In genomic region chr10:108588924-108589323, GRCm38 (mm10) we compare ENCODE assay signal across 29 mouse cellular contexts.
DNase-seq lines count a peak whose midpoint lies in the region; ATAC-seq and TF ChIP-seq lines count a peak whose summit lies in the region.
"Had no signal": no experiment of that assay in that cellular context is flagged by ENCODE, and none has a peak within 500 bp of the region (broad histone marks: within the 10 kb centered on the region; RNA-seq: fewer than 3 reads in every experiment).

No protein-coding gene starts in this region.

- H3K27ac ChIP-seq in layer of hippocampus, adult 2 months = peak overlapping the region; percentile 50
- H3K27ac ChIP-seq in forebrain, embryonic 11.5 days (ENCODE audit: low read depth, low read length) = no peak overlapping the region
- H3K27ac ChIP-seq: embryonic facial prominence, embryonic 13.5 days; forebrain, embryonic 10.5 days; gastrocnemius, adult 2 months; heart, adult 2 months; hindbrain, embryonic 10.5 days; hindbrain, postnatal 0 days; intestine, embryonic 15.5 days; limb, embryonic 12.5 days; stomach, embryonic 15.5 days had no signal

- H3K9ac ChIP-seq in forebrain, embryonic 11.5 days (ENCODE audit: low read length) = no peak overlapping the region
- H3K9ac ChIP-seq: embryonic facial prominence, embryonic 13.5 days; intestine, embryonic 15.5 days; limb, embryonic 12.5 days; liver, embryonic 14.5 days; stomach, embryonic 15.5 days had no signal

- no peak for DNase-seq in layer of hippocampus, adult 2 months (ENCODE audit: low spot score in 2 of 2)
- DNase-seq in layer of hippocampus, postnatal 14 days (ENCODE audit: low spot score in 2 of 2) = no peak
- peak; percentile 74 for DNase-seq in brain, adult 2 months (ENCODE audit: low read depth, low spot score)
- DNase-seq in cerebellum, adult 11-12 months = peak; percentile 47
- DNase-seq in cerebellum, adult 9-11 months = peak; percentile 68
- no peak for DNase-seq in lung, adult 2 months
- DNase-seq in forebrain, embryonic 11.5 days (ENCODE audit: low spot score) = no peak
- DNase-seq in lung, postnatal 14 days = no peak
- DNase-seq: adrenal gland, adult 2 months; gastrocnemius, adult 2 months; gastrocnemius, postnatal 36 days; heart, adult 2 months; heart, postnatal 14 days; kidney, adult 2 months; kidney, postnatal 36 days; midbrain, embryonic 14.5 days; retina, postnatal 1 day; right cerebral cortex, postnatal 14 days had no signal

- no peak overlapping the region for H3K4me3 ChIP-seq in layer of hippocampus, adult 2 months
- no peak overlapping the region for H3K4me3 ChIP-seq in lung, adult 2 months (replicated peaks; ENCODE audit: extremely low read depth, low read depth, low read length)
- H3K4me3 ChIP-seq in forebrain, embryonic 11.5 days (ENCODE audit: low read depth, low read length) = no peak overlapping the region
- H3K4me3 ChIP-seq: embryonic facial prominence, embryonic 13.5 days; forebrain, embryonic 10.5 days; gastrocnemius, adult 2 months; heart, adult 2 months; hindbrain, embryonic 10.5 days; intestine, embryonic 15.5 days; limb, embryonic 12.5 days; stomach, embryonic 15.5 days had no signal

- H3K4me1 ChIP-seq in lung, adult 2 months (ENCODE audit: control insufficient read depth, insufficient read depth, low read length) = no peaks in the 10 kb centered on the region
- no peaks in the 10 kb centered on the region for H3K4me1 ChIP-seq in forebrain, embryonic 11.5 days (replicated peaks; ENCODE audit: control insufficient read depth, insufficient read depth, low read length)
- H3K4me1 ChIP-seq: embryonic facial prominence, embryonic 13.5 days; intestine, embryonic 15.5 days; limb, embryonic 12.5 days; stomach, embryonic 15.5 days had no signal

- TF ChIP-seq CTCF in layer of hippocampus, adult 2 months (conservative IDR thresholded peaks at IDR 0.05) = no peak
- no peak for TF ChIP-seq CTCF in lung, adult 2 months (IDR thresholded peaks at IDR 0.05; ENCODE audit: insufficient read depth, low read length)

- no peak for ATAC-seq in forebrain, embryonic 11.5 days (replicated peaks; ENCODE audit: low FRiP score)
- ATAC-seq: CD4-positive, CD25-positive, alpha-beta regulatory T cell, adult 4 months; forebrain, embryonic 16.5 days; hindbrain, postnatal 0 days; intestine, embryonic 15.5 days; lung, postnatal 0 days had no signal

- WGBS in lung, adult 2 months = 92% methylated on average over 3 of the region's 3 CpGs
- WGBS in forebrain, embryonic 11.5 days = 94% methylated on average over 3 of the region's 3 CpGs

- H3K4me2 ChIP-seq in forebrain, embryonic 11.5 days (ENCODE audit: low read depth, low read length, severe bottlenecking) = no peak overlapping the region
- H3K4me2 ChIP-seq: embryonic facial prominence, embryonic 13.5 days; intestine, embryonic 15.5 days; limb, embryonic 12.5 days; stomach, embryonic 15.5 days had no signal

- no peaks in the 10 kb centered on the region for H3K9me3 ChIP-seq in forebrain, embryonic 11.5 days (ENCODE audit: control insufficient read depth, low read length)
- H3K9me3 ChIP-seq: embryonic facial prominence, embryonic 13.5 days; forebrain, embryonic 10.5 days; hindbrain, embryonic 10.5 days; intestine, embryonic 15.5 days; limb, embryonic 12.5 days; stomach, embryonic 15.5 days had no signal

- no peaks in the 10 kb centered on the region for H3K36me3 ChIP-seq in forebrain, embryonic 11.5 days (ENCODE audit: control insufficient read depth, insufficient read depth, low read length)
- H3K36me3 ChIP-seq: embryonic facial prominence, embryonic 13.5 days; forebrain, embryonic 10.5 days; hindbrain, embryonic 10.5 days; intestine, embryonic 15.5 days; limb, embryonic 12.5 days; stomach, embryonic 15.5 days had no signal

- TF ChIP-seq POLR2A in lung, adult 2 months (IDR thresholded peaks at IDR 0.05; ENCODE audit: borderline replicate concordance, extremely low read depth, low read depth, low read length) = no peak

- no peaks in the 10 kb centered on the region for H3K27me3 ChIP-seq in forebrain, embryonic 11.5 days (ENCODE audit: control insufficient read depth, insufficient read depth, low read length)
- H3K27me3 ChIP-seq: embryonic facial prominence, embryonic 13.5 days; intestine, embryonic 15.5 days; limb, embryonic 12.5 days; stomach, embryonic 15.5 days had no signal

Comparison
In these comparisons a context has a peak if more than half of its experiments do, and no peak if none do; other contexts are left out.
1. DNase-seq: peak in brain, adult 2 months (single experiment), cerebellum, adult 11-12 months (single experiment) and cerebellum, adult 9-11 months (single experiment); none in layer of hippocampus, adult 2 months (0 of 2), layer of hippocampus, postnatal 14 days (0 of 2), lung, adult 2 months (single experiment), forebrain, embryonic 11.5 days (single experiment) and lung, postnatal 14 days (single experiment).